Mouse (Mus musculus): ENCODE measurements around the gene Srcap.
A peak's percentile ranks its signal among the peaks of the same experiment; 100 is the strongest.
"Not testable (repeated sequence)": the region's sequence is repeated elsewhere in the genome, so short reads cannot be mapped to it uniquely, and the experiment has no call there.

Gene Srcap

GRCm38 (mm10) chr7:127489982-127490381, 21.8 kb upstream of the Srcap start:
- no peak for DNase-seq (ENCODE audit: low read depth, low spot score)

- no peak for DNase-seq (ENCODE audit: low read depth, low spot score)
Observed at GRCm38 (mm10) chr7:127491846-127492245, 19.9 kb upstream of the Srcap start.

DNA sequence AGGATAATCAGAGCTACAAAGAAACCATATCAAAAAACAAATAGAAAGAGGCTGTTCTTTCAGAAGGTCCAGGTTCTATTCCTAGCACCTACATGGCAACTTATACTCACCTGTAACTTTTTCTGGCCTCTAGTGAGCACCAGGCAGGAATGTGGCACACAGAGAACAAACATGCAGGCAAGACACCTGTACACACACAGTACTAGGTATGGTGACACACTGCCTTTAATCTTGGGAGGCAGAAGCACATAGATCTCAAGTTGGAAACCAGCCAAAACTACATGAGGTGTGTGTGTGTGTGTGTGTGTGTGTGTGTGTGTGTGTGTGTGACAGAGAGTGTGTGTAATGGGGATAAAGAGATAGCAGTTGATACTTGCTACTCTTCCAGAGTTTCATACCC, 17.1 kb upstream of the Srcap start:
- no peak for DNase-seq (ENCODE audit: low read depth, low spot score)

DNA sequence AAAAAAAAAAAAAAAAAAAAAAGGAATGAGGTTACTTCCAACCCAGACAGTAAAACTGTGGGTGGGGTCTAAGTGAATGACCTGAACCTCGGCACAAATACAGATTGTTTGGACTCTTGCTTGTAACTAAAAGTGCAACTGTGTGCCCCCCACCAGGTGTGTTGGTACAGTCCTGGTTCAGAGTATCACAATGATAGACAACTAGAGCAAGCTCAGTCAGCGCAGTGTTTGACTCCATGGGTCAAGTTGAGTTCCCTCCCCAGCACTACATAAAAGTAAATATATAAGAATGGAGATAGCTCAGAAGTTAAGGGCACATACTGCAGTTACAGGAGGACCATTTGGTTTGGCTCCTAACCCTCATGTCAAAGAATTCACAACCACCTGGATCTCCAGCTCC, 14.4 kb upstream of the Srcap start:
- DNase-seq (ENCODE audit: low read depth, low spot score), result no peak

GRCm38 (mm10) chr7:127498407-127498806, 13.4 kb upstream of the Srcap start:
- DNase-seq (ENCODE audit: low read depth, low spot score), result peak; percentile 24

- DNase-seq (ENCODE audit: low read depth, low spot score), result no peak
Observed at GRCm38 (mm10) chr7:127508291-127508690, 3.5 kb upstream of the Srcap start.

DNA sequence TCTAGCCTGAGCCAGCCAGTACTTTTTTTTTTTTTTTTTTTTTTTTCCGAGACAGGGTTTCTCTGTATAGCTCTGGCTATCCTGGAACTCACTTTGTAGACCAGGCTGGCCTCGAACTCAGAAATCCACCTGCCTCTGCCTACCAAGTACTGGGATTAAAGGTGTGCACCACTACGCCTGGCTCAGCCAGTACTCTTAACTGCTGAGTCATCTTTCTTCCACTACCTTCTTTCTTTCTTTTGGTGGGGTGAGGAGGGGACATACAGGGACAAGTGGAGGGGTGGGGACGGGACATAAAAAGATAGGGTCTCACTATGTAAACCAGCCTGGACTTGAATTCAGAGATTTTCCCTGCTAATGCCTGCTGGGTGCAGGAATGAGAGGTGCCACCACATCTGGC, 2.0 kb upstream of the Srcap start:
- DNase-seq (ENCODE audit: low read depth, low spot score), result not testable (repeated sequence)

GRCm38 (mm10) chr7:127511241-127511640, 542 bp upstream of the Srcap start:
- no peak for DNase-seq (ENCODE audit: low read depth, low spot score)

DNA sequence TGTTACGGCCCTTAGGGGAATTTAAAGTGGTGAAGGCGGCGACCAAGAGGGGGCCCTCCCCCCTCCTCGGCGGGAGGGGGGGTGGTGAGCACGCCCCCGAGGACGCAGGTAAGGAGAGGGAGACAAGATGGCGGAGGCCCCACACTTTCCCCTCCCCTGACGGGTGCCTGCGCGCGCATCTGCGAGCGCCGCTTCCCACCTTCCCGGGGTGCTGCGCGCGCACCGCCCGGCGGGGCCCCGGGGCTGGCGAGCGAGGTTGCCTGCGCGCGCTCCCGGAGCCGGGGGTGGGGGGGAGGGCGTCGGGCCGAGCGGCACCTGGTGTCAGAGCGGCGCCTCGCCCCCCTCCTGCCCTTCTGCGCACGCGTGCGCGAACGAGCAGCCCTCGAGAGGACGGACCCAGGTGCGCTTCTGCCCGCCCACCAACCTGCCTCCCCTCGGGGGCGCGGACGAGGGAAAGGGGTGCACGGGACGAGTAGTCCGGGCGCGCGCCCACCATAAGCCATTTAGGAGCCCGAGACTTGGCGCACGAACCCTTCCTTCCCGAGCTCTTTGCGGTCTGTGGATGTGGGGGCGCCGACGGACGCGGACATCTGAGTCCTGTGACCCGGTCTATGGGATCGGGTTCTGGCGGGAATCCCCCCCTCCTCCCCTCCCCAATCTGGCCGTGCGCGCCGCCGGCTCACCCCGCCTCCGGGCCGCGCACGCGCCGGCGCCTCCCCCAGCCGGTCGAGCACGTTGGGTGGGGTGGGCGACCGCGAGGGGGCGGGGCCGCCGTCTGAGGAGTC, 640 bp downstream of the Srcap start:
- peak; percentile 95 for DNase-seq (ENCODE audit: low read depth, low spot score)

DNA sequence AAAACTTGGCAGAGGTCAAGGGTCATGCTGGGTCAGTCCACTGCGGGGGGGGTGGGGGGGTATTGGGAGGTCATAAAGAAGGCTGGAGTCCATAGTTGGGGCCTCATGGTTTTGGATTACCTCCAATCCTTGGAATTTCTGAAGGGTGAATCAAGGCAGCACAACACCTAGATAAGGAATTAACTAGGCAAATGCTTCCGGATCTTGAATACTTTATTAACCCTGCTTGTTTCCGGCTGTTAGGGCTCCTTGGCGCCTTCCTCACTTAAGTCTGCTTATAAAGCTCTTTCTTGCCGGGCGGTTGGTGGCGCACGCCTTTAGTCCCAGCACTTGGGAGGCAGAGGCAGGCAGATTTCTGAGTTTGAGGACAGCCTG, 1.2 kb downstream of the Srcap start:
- DNase-seq (ENCODE audit: low read depth, low spot score), result no peak

GRCm38 (mm10) chr7:127513781-127514180, 2.0 kb downstream of the Srcap start:
- DNase-seq (ENCODE audit: low read depth, low spot score), result no peak

DNA sequence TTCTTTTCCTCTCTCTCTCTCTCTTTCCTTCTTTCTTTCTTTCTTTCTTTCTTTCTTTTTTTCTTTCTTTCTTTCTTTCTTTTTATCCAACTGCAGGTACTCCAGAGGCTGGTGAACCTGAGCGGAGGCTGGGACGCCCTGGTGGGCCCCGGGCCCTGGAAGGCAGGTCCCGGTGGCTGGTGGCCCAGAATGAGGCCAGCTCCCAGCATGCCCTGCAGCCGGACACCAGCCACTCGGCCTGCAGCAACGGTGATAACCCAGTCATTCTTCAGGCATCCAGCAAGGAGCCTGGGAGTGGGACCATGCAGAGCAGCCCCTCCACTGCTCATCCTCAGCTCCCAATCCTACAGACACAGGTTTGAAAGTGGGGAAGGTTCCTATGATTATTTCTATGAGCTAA, 4.1 kb downstream of the Srcap start:
- DNase-seq (ENCODE audit: low read depth, low spot score), result no peak

- no peak for DNase-seq (ENCODE audit: low read depth, low spot score)
Observed at GRCm38 (mm10) chr7:127516344-127516743, 4.6 kb downstream of the Srcap start.

GRCm38 (mm10) chr7:127519284-127519683, 7.5 kb downstream of the Srcap start, which contains the start of gene Gm42715:
Gm42715 (plus strand) TSS chr7:127519584.
- no peak for DNase-seq (ENCODE audit: low read depth, low spot score)

DNA sequence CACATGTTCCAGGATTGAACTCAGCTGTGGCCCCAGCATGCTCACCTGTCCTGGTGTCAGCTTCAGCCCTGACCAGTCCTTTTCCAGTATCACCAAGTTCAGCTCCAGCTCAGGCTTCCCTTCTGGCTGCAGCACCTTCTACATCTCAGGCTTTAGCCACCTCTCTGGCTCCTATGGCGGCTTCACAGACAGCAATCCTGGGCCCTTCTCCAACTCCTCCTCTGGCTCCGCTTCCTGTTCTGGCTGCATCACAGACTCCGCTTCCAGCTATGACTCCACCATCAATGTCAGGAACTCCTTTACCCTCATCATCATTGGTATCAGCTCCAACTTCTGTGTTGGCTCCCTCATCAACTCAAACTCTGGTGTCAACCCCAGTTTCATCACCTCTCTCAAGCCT, 29.9 kb downstream of the Srcap start:
- no peak for DNase-seq (ENCODE audit: low read depth, low spot score)

GRCm38 (mm10) chr7:127549116-127549835, 37.5 kb downstream of the Srcap start:
- DNase-seq (ENCODE audit: low read depth, low spot score), result no peak

- no peak for DNase-seq (ENCODE audit: low read depth, low spot score)
Observed at GRCm38 (mm10) chr7:127551558-127551957, 39.8 kb downstream of the Srcap start.

GRCm38 (mm10) chr7:127560580-127560979, 48.8 kb downstream of the Srcap start:
- DNase-seq (ENCODE audit: low read depth, low spot score), result peak; percentile 3

DNA sequence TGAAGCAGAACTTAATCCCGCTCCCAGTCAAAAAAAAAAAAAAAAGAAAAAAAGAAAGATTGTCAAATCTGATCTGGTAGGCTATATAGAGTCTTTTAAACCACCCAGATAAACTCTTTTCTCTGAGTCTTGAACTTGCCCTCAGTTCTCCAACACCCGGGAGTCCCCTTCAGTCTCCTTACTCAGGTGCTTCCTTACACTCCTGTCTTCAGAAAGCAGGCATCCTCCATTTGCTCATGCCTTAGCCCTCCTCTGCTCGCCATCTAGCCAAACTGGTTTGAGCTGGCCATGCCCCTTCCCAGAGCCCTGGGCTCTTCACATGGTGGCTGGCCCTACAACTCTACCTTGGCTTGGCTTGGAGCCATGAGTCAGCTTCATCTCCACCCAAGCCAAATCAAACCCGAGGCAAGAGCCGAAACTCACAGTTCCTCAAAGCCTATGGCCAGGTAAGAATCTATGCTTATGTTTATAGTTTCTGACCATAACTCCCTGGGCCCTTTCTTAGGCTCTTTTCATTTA, 49.6 kb downstream of the Srcap start, which contains the start of gene Tmem265:
Gene Tmem265, plus strand, starts transcription at position 51 of the 519 bp plus-strand sequence.
- no peak for DNase-seq (ENCODE audit: low read depth, low spot score)

GRCm38 (mm10) chr7:127564381-127565150, 52.8 kb downstream of the Srcap start:
- no peak for DNase-seq (ENCODE audit: low read depth, low spot score)

GRCm38 (mm10) chr7:127572895-127573471, 61.2 kb downstream of the Srcap start, which contains the start of gene Phkg2:
Phkg2 (plus strand) TSS chr7:127573340.
- DNase-seq (ENCODE audit: low read depth, low spot score), result peak; percentile 97

Data from mesoderm, embryonic 11.5 days (tissue).